Mouse (Mus musculus) thymus, postnatal 4 days (tissue): Measurements from ENCODE around the gene Cachd1.

Experiments
- DNase-seq: peaks from one replicate; pipeline ENCODE4 v3.0.0; 2021

The Cachd1 gene

DNA sequence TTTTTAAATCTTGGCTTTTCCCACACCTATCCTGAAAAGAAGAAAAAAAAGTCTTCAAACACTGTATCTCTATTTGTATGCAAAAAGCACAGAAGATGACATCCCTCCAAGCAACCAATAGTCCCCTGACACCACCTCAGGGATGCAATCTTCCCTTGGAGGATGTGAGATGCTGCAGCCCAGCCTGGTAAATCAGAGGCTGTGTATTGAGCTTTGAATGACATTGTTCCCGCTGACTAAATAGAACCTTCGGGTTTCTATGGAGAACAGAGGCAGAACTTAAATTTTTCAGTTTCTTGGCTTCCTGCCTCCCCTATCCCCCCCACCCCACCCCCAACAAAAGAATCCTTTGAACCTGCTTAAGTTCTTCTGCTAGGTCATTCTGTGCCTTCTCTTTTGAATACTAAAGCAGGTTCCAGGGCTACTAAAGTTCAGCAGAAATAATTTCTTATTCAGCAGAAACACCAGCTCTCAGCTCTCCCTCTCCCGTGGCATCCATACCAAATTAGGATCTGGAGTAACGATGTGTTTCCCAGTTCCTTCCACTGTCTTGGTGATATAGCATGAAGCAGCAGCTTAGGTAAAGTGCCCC is 219.7 kb downstream of the Cachd1 start:
- no peak for DNase-seq

DNA sequence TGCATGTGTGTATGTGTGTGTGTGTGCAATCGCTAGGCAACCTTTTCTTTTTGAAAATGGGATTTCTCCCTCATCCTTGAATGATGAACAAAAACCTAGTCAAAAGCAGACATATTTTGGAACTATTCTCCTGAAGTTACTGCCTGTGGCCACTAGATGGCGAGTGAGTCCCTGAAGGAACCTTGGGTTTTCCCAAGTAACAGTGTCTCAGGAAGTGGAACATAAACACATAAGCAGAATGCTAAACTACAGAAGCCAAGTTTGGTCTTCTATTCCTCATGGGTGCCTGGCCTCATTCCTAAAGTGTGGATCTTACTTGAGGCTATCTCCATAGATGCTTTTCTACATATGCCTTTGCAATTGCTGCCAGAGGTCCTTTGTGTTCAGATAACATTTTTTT is 221.7 kb downstream of the Cachd1 start:
- DNase-seq, result peak; percentile 58

DNA sequence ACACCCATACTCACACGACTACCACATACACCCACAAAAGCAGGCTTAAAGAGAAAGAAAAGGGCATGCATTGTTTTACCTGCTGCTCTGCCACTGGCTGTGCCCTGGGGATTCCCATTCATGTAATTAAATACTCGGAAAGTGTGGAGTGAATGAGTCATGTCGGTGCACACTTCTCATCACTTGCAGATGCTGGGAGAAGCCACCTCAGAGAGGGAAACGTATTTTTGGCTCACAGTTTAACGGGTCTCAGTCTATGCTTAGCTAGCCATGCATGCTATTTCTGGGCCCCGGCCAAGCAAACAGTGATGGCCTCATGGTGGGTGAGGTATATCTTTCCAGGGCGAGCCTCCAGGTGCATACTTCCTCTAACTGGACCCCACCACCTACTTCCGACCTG is 222.4 kb downstream of the Cachd1 start:
- no peak for DNase-seq

DNA sequence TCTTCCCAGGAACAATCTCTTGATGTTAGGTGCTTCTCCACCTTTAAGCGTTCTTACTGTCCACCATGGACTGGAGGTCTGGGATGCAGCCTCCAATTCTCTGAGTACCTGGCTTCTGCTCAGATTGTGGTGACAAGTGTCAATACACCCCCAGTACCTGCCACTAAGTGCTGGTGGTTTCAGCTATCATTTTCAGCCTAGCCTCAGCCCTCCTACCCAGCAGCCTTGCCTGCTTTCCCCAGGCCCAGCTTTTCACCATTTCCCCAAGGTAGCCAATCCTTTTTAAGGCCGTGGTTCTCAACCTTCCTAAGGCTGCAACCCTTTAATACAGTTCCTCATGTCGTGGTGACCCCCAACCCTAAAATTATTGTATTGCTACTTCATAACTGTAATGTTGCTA is 224.1 kb downstream of the Cachd1 start:
- no peak for DNase-seq

DNA sequence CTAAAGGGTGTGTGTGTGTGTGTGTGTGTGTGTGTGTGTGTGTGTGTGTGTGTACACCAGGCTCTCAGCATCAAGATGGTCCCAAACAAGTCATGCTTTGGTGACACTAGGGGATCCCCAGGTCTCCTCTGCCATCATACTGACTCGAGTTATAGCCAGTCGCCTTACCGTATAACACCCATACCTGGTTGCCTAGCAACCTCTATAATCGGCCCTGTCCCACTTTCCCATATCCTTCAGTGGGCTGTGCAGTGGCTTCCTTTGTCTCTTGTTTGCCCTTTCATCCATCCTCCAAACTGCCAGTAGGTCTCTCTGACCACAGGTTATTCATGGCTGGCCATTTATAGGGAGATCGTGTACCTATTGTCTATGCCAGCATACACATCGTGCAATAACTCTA is 224.6 kb downstream of the Cachd1 start:
- no peak for DNase-seq

DNA sequence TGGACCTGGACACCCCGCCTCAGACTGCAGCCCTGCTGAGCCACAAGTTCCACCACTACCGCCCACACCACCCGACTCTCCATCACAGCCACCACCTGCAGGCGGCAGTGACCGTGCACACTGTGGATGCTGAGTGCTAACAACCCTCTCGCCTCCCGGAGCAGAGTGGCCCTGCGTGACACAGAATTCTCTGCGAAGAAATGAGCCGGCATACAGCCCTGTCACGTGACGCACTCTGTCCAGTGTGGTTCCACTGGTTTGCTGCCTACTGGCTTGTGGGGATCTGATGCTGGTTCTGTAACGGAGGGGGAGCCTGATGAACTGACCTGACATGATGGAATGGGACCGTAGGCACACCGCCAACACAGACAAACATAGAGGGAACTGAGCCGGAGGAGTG is 226.5 kb downstream of the Cachd1 start:
- DNase-seq, result no peak

DNA sequence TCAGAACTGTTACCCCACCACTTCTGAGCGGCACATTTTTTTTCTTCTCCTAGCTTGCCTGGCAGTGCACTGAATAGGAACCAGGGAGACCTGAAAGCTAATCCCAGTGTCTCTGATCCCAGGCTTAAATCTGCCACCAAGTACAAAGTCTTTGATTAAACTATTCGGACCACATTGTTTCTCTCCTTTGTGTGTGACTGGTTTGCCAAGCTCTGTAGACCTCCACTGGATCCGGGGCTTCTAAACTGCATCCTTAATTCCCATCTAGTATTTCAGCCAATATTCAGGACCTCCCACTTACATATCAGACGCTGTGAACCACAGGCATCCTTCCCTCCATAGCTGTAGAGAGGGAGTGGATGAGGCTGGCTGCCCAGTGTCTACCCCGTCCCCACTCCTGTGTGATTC is 231.9 kb downstream of the Cachd1 start:
- no peak for DNase-seq

- DNase-seq, result no peak
These were observed 232.6 kb downstream of the Cachd1 start for GRCm38 (mm10) chr4:101009092-101009491.

DNA sequence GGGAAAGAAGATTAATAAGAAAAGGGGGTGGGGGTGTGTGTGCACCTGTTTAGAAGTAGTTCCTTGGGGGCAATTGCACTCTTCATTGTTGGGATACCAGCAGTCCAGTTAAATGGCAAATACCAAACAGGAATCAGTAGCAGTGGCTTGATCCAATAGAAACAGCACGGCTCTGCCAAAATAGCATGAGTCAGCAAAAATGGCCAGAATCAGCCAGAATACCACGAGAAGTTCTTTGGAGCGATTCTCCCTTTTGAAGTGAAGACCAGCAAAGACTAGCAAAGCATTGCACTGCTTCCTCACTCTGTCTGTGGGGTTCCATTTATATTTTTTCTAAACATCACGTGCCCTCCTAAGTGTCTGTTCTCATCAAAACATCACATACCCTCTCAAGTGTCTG is 241.3 kb downstream of the Cachd1 start:
- no peak for DNase-seq

GRCm38 (mm10) chr4:101020596-101020995 is 244.1 kb downstream of the Cachd1 start, which contains the start of gene Gm10577:
TSS of gene Gm10577 (minus strand) at chr4:101020696.
- no peak for DNase-seq

- DNase-seq, result no peak
These were observed 250.1 kb downstream of the Cachd1 start for GRCm38 (mm10) chr4:101026566-101026965.

DNA sequence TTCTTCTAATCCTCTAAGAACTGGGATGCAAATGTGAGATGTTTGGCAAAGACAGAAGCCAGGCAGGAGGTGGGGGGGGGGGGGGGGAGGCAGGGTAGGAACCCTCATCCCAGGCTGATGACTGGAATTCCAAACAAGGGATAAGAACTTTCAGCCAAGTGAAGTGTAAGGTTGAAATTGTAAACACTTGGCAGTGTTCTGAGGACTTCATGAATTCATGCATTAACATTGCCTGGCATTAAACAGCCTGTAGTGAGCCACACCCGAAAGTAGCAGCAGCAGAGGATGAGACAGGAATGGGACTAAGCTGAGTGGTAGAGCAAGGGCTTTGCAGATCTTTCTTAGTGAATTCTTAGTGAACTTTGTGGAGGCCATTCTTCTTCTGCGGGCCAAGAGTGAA is 250.5 kb downstream of the Cachd1 start:
- no peak for DNase-seq

GRCm38 (mm10) chr4:101027852-101028411 is 251.5 kb downstream of the Cachd1 start:
- DNase-seq, result no peak

GRCm38 (mm10) chr4:101033047-101033446 is 256.6 kb downstream of the Cachd1 start:
- DNase-seq, result no peak

GRCm38 (mm10) chr4:101035131-101035530 is 258.7 kb downstream of the Cachd1 start:
- DNase-seq, result no peak

DNA sequence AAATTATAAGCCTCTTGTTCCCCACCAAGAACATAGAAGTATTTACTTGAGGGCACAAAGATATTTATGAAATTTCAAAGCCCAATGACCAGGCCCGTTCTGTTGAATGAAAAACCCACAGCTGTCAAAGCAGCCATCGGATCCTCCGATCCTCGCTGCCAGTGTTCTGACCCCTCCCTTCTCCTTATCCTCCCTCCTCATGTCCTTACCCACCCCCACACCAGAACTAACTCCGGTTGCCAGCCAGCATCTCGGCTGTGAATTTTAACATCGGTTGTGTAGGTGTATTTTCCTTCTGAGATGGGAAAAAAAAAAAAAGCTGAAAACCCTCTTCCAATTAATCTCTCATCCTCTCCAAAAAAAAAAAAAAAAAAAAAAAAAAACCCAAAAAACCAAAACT is 260.7 kb downstream of the Cachd1 start:
- DNase-seq, result no peak

- DNase-seq, result no peak
These were observed 267.2 kb downstream of the Cachd1 start for GRCm38 (mm10) chr4:101043691-101044090.

- no peak for DNase-seq
These were observed 267.7 kb downstream of the Cachd1 start for GRCm38 (mm10) chr4:101044149-101044548.

DNA sequence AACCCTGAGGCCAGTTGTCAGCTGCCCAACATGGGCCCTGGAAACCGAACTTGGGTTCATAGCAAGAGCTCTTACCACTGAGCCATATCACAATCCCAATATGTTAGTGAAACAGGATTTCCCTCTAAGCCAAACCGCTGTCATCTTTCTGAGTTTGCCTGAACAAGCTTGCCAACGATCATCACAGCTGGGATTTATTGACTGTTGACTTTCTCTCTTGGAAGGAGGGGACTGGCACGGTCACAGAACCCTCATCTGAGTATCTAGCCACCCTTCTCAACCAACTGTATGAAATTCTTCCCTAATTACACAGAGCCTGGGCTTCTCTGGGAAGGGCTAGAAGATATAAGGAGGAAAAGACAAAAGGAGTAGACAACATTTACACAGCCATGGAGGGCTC is 270.1 kb downstream of the Cachd1 start:
- DNase-seq, result no peak

DNA sequence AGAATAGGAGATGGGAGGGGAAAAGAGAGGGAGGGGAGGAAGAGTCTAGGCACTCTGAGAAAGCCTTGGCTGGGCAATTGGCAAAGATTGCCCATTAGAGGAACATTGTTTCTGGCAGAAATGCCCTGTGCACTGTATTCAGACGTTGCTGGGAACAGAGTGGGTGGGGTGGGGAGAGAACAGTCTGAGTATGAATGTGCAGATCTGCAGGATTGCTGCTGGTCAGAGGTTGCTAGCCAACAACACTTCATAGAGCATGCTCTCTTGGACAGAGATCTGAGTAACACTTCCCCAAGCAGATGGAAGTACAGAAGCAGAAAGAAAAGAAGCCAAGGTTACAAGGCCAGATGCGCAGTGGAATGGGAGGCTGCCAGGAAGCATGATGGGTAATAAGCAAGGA is 285.7 kb downstream of the Cachd1 start:
- DNase-seq, result no peak

DNA sequence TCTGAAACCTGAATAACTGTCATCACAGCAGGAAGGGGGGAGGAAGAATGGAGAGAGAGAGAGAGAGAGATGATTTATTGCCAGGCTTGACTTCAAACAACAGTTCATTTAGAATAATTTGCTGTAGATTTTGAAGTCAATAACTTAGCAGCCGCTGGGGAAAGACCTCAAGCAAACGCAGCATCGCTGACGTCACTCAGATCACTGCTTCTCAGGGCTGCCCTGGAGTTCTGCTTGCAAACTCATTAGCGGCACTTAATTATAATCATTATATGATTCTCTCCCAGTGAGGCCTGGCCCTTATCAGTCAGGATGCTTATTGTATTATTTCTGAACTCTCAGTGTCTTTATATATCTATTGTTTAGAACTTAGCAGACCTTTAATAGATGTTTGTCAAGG is 289.9 kb downstream of the Cachd1 start:
- DNase-seq, result no peak

DNA sequence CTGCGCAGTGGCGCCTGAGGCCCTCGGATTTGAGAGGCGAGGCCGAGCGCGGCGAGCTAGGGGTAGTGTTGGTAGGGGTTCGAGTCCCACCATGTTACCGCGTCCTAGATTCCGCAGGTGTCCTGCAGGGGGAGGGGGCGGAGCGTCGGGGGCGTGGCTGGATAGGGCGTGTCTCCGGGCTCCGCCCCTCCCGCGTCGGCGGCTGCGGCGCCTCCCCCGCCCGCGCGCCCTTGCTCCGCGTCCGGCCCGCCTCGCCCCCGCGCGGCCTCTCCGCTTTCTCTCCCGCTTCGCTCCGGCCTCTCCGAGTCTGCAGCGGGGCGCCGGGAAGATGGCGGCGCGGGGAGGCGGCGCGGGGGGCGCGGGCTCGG is 292.3 kb downstream of the Cachd1 start, which contains the start of gene Raver2:
Gene Raver2 (plus strand): TSS at position 198 of the 368 bp plus-strand sequence.
- peak; percentile 89 for DNase-seq

DNA sequence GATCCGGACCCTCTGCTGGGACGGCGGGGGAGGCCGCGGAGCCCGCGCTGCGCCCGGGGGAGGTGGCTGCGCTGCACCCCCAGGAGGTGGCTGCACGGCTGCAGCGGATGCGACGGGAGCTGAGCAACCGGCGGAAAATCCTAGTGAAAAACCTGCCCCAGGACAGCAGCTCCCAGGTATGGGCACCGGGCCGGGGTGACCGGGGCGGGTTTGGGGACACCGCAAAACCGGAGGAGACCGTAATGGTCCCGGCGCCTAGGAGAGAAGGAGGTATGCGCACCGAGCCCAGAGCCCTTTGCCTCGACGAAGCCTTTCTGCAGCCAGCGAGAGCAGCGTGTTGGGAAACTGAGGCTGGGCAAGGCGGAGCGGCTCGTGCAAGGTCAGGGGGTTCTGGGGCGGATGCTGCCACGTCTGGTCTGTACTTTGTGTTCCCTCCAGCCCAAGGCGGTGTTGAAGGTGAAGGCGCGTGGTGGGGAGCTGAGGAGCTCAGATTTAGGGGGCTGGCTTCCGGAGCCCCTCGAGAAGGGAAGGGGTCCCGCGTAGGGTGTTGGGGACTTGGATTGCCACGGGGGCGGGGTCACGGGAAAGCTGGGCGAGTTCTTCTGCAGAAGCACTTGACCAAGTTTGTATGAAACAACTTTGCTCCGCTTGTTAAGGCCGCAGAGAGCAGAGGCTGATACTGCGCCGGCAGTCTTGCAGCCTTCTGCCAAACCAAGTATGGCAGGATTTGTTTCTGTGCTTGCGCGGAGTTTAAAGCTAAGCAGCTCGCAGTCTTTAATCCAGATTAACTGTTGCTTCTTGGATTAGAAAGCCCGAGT is 292.9 kb downstream of the Cachd1 start:
- peak; percentile 60 for DNase-seq

- no peak for DNase-seq
These were observed 295.1 kb downstream of the Cachd1 start for GRCm38 (mm10) chr4:101071570-101071969.
